Mouse (Mus musculus) central nervous system, embryonic 14 days (tissue): ENCODE data around the gene Gtf2ird1. TPM values are rescaled to one million over a fixed set of nuclear protein-coding genes. Genes with fewer than 3 reads are reported as not detected.

ENCODE experiments used
- polyA plus RNA-seq: library from polyadenylated mRNA; depleted of rRNA; stranded (reverse); fragments of >200 nt; gene quantifications from 2 replicates; pipeline ENCODE4 v1.2.3, GENCODE M21; 2012; rRNA removed

Gtf2ird1 gene
- 78.1 and 82.8 TPM in 2 replicates for polyA plus RNA-seq

DNA sequence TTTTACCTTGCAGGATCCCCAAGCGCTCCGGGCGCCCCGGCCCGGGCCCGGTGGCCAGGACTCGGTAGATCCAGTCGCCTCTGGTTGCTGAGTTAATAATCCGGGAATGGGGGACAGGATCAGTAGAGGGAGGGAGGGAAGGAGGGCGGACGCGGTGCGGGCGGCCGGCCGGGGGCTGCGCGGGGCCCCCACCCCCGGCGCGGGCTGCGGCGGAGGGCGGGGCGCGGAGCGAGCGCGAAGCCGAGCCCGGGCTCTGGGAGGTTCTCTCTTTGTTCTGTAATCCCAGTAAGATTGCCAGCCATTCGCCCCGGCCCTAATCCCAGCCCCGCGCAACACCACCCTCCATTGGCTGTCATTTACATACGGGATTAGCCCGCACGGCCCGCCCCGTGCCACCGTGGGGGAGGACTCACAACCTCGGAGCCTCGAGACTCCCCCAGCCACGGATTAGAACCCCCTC lies at the start of gene Gtf2ird1:
Gene Gtf2ird1 (minus strand): TSS at position 214 of the 460 bp plus-strand sequence.

DNA sequence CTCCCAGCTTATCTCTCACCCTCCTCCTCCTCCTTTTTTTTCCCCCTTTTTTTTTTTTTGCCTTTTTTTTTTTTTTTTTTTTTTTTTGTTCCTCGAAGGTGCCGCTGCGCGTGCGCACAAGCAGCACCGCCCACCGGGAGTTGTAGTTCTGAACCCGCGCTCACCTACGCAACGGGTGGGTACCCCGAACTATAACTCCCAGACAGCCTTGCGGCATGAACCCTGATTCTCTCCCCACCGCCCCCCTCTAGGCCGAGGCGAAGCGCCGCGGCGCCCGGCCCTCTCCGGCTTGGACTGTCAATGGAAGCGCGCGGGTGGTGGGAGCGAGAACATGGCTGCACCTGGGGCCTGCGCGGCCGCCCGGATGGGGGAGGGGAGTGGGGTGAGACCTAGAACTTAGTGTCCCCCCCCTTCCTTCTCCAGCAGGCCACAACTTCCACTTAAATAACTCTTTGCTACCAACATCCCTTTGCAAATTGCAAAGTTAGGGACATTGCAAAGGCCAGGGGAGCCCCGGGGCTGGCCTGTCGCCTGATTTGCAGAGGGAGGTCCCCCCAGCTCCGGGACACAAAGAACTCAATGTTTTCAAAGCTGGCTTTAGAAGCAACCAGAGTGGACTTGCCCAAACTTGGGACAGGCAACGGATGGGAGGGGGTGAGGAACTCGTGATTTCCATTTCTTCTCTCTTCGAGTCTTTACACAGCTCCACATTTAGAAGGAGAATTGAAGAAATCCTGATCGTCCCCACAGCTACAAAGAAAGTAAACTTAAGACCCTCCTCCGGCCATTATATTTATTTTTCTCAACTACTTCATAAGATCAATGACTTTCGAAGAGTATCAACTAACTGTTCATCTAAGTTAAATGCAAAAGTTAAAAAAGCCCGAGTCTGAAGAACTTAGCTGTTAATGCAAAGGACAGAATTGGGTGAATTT lies 141.6 kb downstream of the Gtf2ird1 start, which contains the start of gene Gtf2i:
Gene Gtf2i (minus strand): TSS at position 73 of the 935 bp plus-strand sequence.

Other genes with a start within 250 kb of the Gtf2ird1 start
- gene Ncf1, start 227.1 kb downstream of the Gtf2ird1 start, polyA plus RNA-seq = 4.5 and 4.7 TPM in 2 replicates
- gene Gtf2i, start 142.0 kb downstream of the Gtf2ird1 start, polyA plus RNA-seq = 180 and 184 TPM in 2 replicates
- 74.9 and 77.5 TPM in 2 replicates for gene Clip2, start 95.7 kb upstream of the Gtf2ird1 start, polyA plus RNA-seq
- 0.05 and 0.07 TPM in 2 replicates for gene Syna, start 103.5 kb upstream of the Gtf2ird1 start, polyA plus RNA-seq
- gene Rfc2, start 124.7 kb upstream of the Gtf2ird1 start, polyA plus RNA-seq = 230 and 231 TPM in 2 replicates
- 5.8 and 9.3 TPM in 2 replicates for gene Lat2, start 158.3 kb upstream of the Gtf2ird1 start, polyA plus RNA-seq
- gene Eif4h, start 182.8 kb upstream of the Gtf2ird1 start, polyA plus RNA-seq = 280 and 289 TPM in 2 replicates
- 67.6 and 68.0 TPM in 2 replicates for gene Limk1, start 231.9 kb upstream of the Gtf2ird1 start, polyA plus RNA-seq